Comparison of ENCODE assay signal across 11 mouse cellular contexts in genomic region chr8:102085927-102086326, GRCm38 (mm10).
DNase-seq lines count a peak whose midpoint lies in the region; ATAC-seq and TF ChIP-seq lines count a peak whose summit lies in the region.
"Had no signal": no experiment of that assay in that cellular context is flagged by ENCODE, and none has a peak within 500 bp of the region (broad histone marks: within the 10 kb centered on the region; RNA-seq: fewer than 3 reads in every experiment).

No protein-coding gene starts in this region.

- TF ChIP-seq CTCF in forebrain, postnatal 0 days (IDR thresholded peaks at IDR 0.05; ENCODE audit: low read depth) = no peak

- H3K9me3 ChIP-seq in forebrain, postnatal 0 days (ENCODE audit: low read length) = no peaks in the 10 kb centered on the region
- H3K9me3 ChIP-seq in forebrain, embryonic 13.5 days (replicated peaks) = no peaks in the 10 kb centered on the region
- no peaks in the 10 kb centered on the region for H3K9me3 ChIP-seq in neural tube, embryonic 14.5 days (ENCODE audit: control insufficient read depth, low read length)
- H3K9me3 ChIP-seq in neural tube, embryonic 15.5 days (replicated peaks) = no peaks in the 10 kb centered on the region
- H3K9me3 ChIP-seq: limb, embryonic 15.5 days had no signal

- no peaks in the 10 kb centered on the region for H3K4me1 ChIP-seq in forebrain, postnatal 0 days (ENCODE audit: insufficient read depth)
- peaks cover 4% of the 10 kb centered on the region; the same call in 1 of the 2 replicates for H3K4me1 ChIP-seq in forebrain, embryonic 13.5 days
- H3K4me1 ChIP-seq in neural tube, embryonic 14.5 days (ENCODE audit: control insufficient read depth, insufficient read depth, low read length) = no peaks in the 10 kb centered on the region
- 0 out of 2 replicates have a peak, but pooled peaks cover 4% of the 10 kb centered on the region for H3K4me1 ChIP-seq in neural tube, embryonic 15.5 days
- H3K4me1 ChIP-seq: limb, embryonic 15.5 days had no signal

- H3K36me3 ChIP-seq in forebrain, postnatal 0 days (ENCODE audit: insufficient read depth) = no peaks in the 10 kb centered on the region
- no peaks in the 10 kb centered on the region for H3K36me3 ChIP-seq in forebrain, embryonic 13.5 days (ENCODE audit: poor library complexity, severe bottlenecking)
- no peaks in the 10 kb centered on the region for H3K36me3 ChIP-seq in neural tube, embryonic 14.5 days (ENCODE audit: control insufficient read depth, insufficient read depth, low read length)
- no peaks in the 10 kb centered on the region for H3K36me3 ChIP-seq in neural tube, embryonic 15.5 days
- H3K36me3 ChIP-seq: limb, embryonic 15.5 days had no signal

- H3K4me2 ChIP-seq in forebrain, postnatal 0 days (ENCODE audit: low read depth) = no peak overlapping the region
- no peak overlapping the region for H3K4me2 ChIP-seq in forebrain, embryonic 13.5 days
- no peak overlapping the region for H3K4me2 ChIP-seq in neural tube, embryonic 14.5 days (ENCODE audit: low read depth, low read length)
- no peak overlapping the region for H3K4me2 ChIP-seq in neural tube, embryonic 15.5 days
- H3K4me2 ChIP-seq: limb, embryonic 15.5 days had no signal

- no peak overlapping the region for H3K27ac ChIP-seq in forebrain, postnatal 0 days (ENCODE audit: low read depth, low read length)
- H3K27ac ChIP-seq in forebrain, embryonic 13.5 days = no peak overlapping the region
- H3K27ac ChIP-seq in neural tube, embryonic 14.5 days (ENCODE audit: low read depth, low read length) = no peak overlapping the region
- H3K27ac ChIP-seq in neural tube, embryonic 15.5 days (replicated peaks) = no peak overlapping the region
- H3K27ac ChIP-seq: gastrocnemius, adult 2 months; limb, embryonic 15.5 days had no signal

- peak; percentile 51; the same call in 1 of the 2 replicates for ATAC-seq in forebrain, postnatal 0 days
- no peak for ATAC-seq in forebrain, embryonic 13.5 days
- peak; percentile 54; the same call in 1 of the 2 replicates for ATAC-seq in neural tube, embryonic 14.5 days (ENCODE audit: low read depth)
- ATAC-seq in neural tube, embryonic 15.5 days (ENCODE audit: low FRiP score) = no peak

- no peak overlapping the region for H3K9ac ChIP-seq in forebrain, postnatal 0 days
- no peak overlapping the region for H3K9ac ChIP-seq in forebrain, embryonic 13.5 days
- no peak overlapping the region for H3K9ac ChIP-seq in neural tube, embryonic 14.5 days (replicated peaks; ENCODE audit: low read depth, low read length)
- H3K9ac ChIP-seq in neural tube, embryonic 15.5 days (replicated peaks) = no peak overlapping the region
- H3K9ac ChIP-seq: limb, embryonic 15.5 days had no signal

- no peak overlapping the region for H3K4me3 ChIP-seq in forebrain, postnatal 0 days (ENCODE audit: low read depth, low read length)
- no peak overlapping the region for H3K4me3 ChIP-seq in forebrain, embryonic 13.5 days
- H3K4me3 ChIP-seq in neural tube, embryonic 14.5 days (ENCODE audit: low read depth, low read length) = no peak overlapping the region
- no peak overlapping the region for H3K4me3 ChIP-seq in neural tube, embryonic 15.5 days (replicated peaks)
- H3K4me3 ChIP-seq: gastrocnemius, adult 2 months; limb, embryonic 15.5 days had no signal

- 47% methylated on average over 4 of the region's 4 CpGs for WGBS in forebrain, postnatal 0 days
- 68% methylated on average over 4 of the region's 4 CpGs for WGBS in forebrain, embryonic 13.5 days
- 67% methylated on average over 4 of the region's 4 CpGs for WGBS in neural tube, embryonic 14.5 days
- WGBS in neural tube, embryonic 15.5 days = 60% methylated on average over 4 of the region's 4 CpGs

- no peaks in the 10 kb centered on the region for H3K27me3 ChIP-seq in forebrain, postnatal 0 days (ENCODE audit: insufficient read depth, low read length)
- no peaks in the 10 kb centered on the region for H3K27me3 ChIP-seq in forebrain, embryonic 13.5 days
- H3K27me3 ChIP-seq in neural tube, embryonic 14.5 days (ENCODE audit: control insufficient read depth, insufficient read depth, low read length) = no peaks in the 10 kb centered on the region
- H3K27me3 ChIP-seq in neural tube, embryonic 15.5 days (replicated peaks) = no peaks in the 10 kb centered on the region
- H3K27me3 ChIP-seq: limb, embryonic 15.5 days had no signal

- peak; percentile 57 for DNase-seq in forebrain, postnatal 0 days
- peak; percentile 9 to 36 for DNase-seq in left cerebral cortex, postnatal 36 days (ENCODE audit: low spot score in 2 of 2)
- DNase-seq in gastrocnemius, postnatal 14 days = no peak
- DNase-seq in gastrocnemius, postnatal 10 days = no peak
- DNase-seq: gastrocnemius, adult 2 months; kidney, adult 8-10 months; lung, adult 2 months had no signal

- intact Hi-C loops in left cerebral cortex, postnatal 36 days (cut with DNase I) = no loop called here
- intact Hi-C loops in gastrocnemius, postnatal 14 days (cut with DNase I; ENCODE audit: low total_unique reads) = no loop called here

Comparison
In these comparisons a context has a peak if more than half of its experiments do, and no peak if none do; other contexts are left out.
1. ATAC-seq: peak in forebrain, postnatal 0 days (single experiment) and neural tube, embryonic 14.5 days (single experiment); none in forebrain, embryonic 13.5 days (single experiment) and neural tube, embryonic 15.5 days (single experiment).
2. DNase-seq: peak in forebrain, postnatal 0 days (single experiment) and left cerebral cortex, postnatal 36 days (2 of 2); none in gastrocnemius, postnatal 14 days (single experiment) and gastrocnemius, postnatal 10 days (single experiment).